Mouse (Mus musculus) gastrocnemius, postnatal 10 days (tissue): ENCODE results near the gene H2-DMa. TPM values are rescaled to one million over a fixed set of nuclear protein-coding genes. Genes with fewer than 3 reads are reported as not detected.
A peak's percentile ranks its signal among the peaks of the same experiment; 100 is the strongest.

Experiments used
- DNase-seq: peaks from one replicate; pipeline ENCODE4 v3.0.0; 2021; ENCODE audit warnings: mixed read lengths
- long read RNA-seq, 2 experiments: library from polyadenylated mRNA; stranded (forward); transcript quantifications; one replicate each; pipeline ENCODE4 v2.0.0; 2021
- total RNA-seq, 2 experiments: library from RNA; stranded (reverse); gene quantifications; 2 replicates each; pipeline ENCODE4 v1.2.3; 2021

H2-DMa gene
- total RNA-seq, result 1 to 10 TPM; 4.6 to 6.1 TPM
- long read RNA-seq, experiment 1, transcript H2-DMa-205 (5 exons, 1,108 nt), result major isoform, 7 of 12 reads
- long read RNA-seq, experiment 1, partial matches to known transcripts, result 0 of 12 reads
- long read RNA-seq, experiment 1, other reads (novel, unspliced or antisense), result 4 of 12 reads
- long read RNA-seq, experiment 2, partial matches to known transcripts, result 0 of 4 reads
- long read RNA-seq, experiment 2, other reads (novel, unspliced or antisense), result 1 of 4 reads

- DNase-seq, result peak; percentile 98
Observed at GRCm38 (mm10) chr17:34119249-34120179, at the start of gene H2-DMa. Gene H2-DMa (plus strand): TSS chr17:34119541.

- no peak for DNase-seq
Observed at GRCm38 (mm10) chr17:34072091-34072490, 47.2 kb upstream of the H2-DMa start.

- peak; percentile 68 for DNase-seq
Observed at GRCm38 (mm10) chr17:34075271-34075670, 44.1 kb upstream of the H2-DMa start.

- peak; percentile 73 for DNase-seq
Observed at GRCm38 (mm10) chr17:34077549-34077948, 41.8 kb upstream of the H2-DMa start.

GRCm38 (mm10) chr17:34078148-34078547 lies 41.2 kb upstream of the H2-DMa start:
- no peak for DNase-seq

- no peak for DNase-seq
Observed at GRCm38 (mm10) chr17:34079002-34079401, 40.3 kb upstream of the H2-DMa start.

GRCm38 (mm10) chr17:34079621-34080020 lies 39.7 kb upstream of the H2-DMa start:
- no peak for DNase-seq

GRCm38 (mm10) chr17:34083104-34083503 lies 36.2 kb upstream of the H2-DMa start:
- DNase-seq, result no peak

GRCm38 (mm10) chr17:34087386-34087785 lies 32.0 kb upstream of the H2-DMa start:
- DNase-seq, result no peak

- no peak for DNase-seq
Observed at GRCm38 (mm10) chr17:34088124-34088523, 31.2 kb upstream of the H2-DMa start.

GRCm38 (mm10) chr17:34090923-34091322 lies 28.4 kb upstream of the H2-DMa start:
- no peak for DNase-seq

- DNase-seq, result no peak
Observed at GRCm38 (mm10) chr17:34092197-34092875, 27.0 kb upstream of the H2-DMa start, which contains the start of gene H2-Oa. Gene H2-Oa (plus strand): TSS chr17:34092340.

GRCm38 (mm10) chr17:34093199-34093874 lies 26.0 kb upstream of the H2-DMa start:
- no peak for DNase-seq

- no peak for DNase-seq
Observed at GRCm38 (mm10) chr17:34094283-34095035, 24.9 kb upstream of the H2-DMa start.

- DNase-seq, result no peak
Observed at GRCm38 (mm10) chr17:34096497-34097010, 22.8 kb upstream of the H2-DMa start.

GRCm38 (mm10) chr17:34097272-34097671 lies 22.1 kb upstream of the H2-DMa start:
- DNase-seq, result no peak

- DNase-seq, result no peak
Observed at GRCm38 (mm10) chr17:34098709-34099479, 20.4 kb upstream of the H2-DMa start.

- no peak for DNase-seq
Observed at GRCm38 (mm10) chr17:34099531-34099930, 19.8 kb upstream of the H2-DMa start.

- no peak for DNase-seq
Observed at GRCm38 (mm10) chr17:34101185-34101584, 18.2 kb upstream of the H2-DMa start.

GRCm38 (mm10) chr17:34101604-34102032 lies 17.7 kb upstream of the H2-DMa start:
- peak; percentile 99 for DNase-seq
